In the genomic region with DNA sequence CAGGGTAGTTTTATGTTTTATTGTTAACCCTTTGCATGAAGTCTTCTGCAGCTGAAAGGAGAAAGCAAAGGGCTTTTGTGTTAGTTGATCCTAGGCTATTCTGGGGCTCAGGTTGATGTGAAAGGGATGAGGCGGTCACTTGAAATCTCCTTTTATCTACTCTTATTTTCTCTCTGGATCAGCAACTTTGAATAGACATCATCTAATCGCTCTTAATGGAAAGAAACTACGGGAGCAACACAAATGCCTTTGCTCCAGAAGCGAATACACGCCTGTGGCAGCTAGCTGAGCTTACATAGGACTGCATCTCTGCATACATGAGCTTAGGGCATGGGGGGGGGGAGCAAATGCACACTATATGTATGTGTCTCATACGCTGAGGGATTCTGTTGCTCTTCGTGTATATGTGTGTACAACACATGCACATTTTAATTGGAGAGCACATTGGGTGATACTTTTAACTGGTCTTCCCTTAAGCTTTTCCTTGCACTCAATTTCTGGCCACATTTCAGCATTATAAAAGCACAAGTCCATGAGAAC, we compare ENCODE assay signal across 11 mouse cellular contexts. TPM values are rescaled to one million over a fixed set of nuclear protein-coding genes. Genes with fewer than 3 reads are reported as not detected.
DNase-seq lines count a peak whose midpoint lies in the region; ATAC-seq and TF ChIP-seq lines count a peak whose summit lies in the region.
"Had no signal": no experiment of that assay in that cellular context is flagged by ENCODE, and none has a peak within 500 bp of the region (broad histone marks: within the 10 kb centered on the region; RNA-seq: fewer than 3 reads in every experiment).

No protein-coding gene starts in this region.

- intact Hi-C loops in left cerebral cortex, postnatal 14 days (cut with DNase I), result loop anchor here (10.0 kb wide), 4 partner anchors 378 to 1362 kb away; no protein-coding TSS in a partner anchor

- no peak for TF ChIP-seq POLR2A in kidney, adult 2 months (IDR thresholded peaks at IDR 0.05; ENCODE audit: low read depth, low read length)

- no peak overlapping the region for H3K27ac ChIP-seq in kidney, embryonic 15.5 days
- H3K27ac ChIP-seq in kidney, adult 2 months (ENCODE audit: insufficient read depth, low read depth, low read length), result no peak overlapping the region
- H3K27ac ChIP-seq in hindbrain, embryonic 11.5 days (ENCODE audit: low read depth, low read length), result peak overlapping the region; percentile 60
- no peak overlapping the region; the same call in 1 of the 2 replicates for H3K27ac ChIP-seq in neural tube, embryonic 13.5 days (replicated peaks)
- H3K27ac ChIP-seq in liver, embryonic 11.5 days (ENCODE audit: low read depth, low read length), result no peak overlapping the region
- H3K27ac ChIP-seq: liver, embryonic 15.5 days had no signal

- no peak for ATAC-seq in kidney, embryonic 15.5 days (replicated peaks; ENCODE audit: low FRiP score)
- ATAC-seq in hindbrain, embryonic 11.5 days (ENCODE audit: low FRiP score), result no peak
- ATAC-seq in neural tube, embryonic 13.5 days (ENCODE audit: low read depth), result no peak
- no peak for ATAC-seq in liver, embryonic 11.5 days (replicated peaks; ENCODE audit: low FRiP score)
- ATAC-seq: CD4-positive, CD25-positive, alpha-beta regulatory T cell, adult 4 months had no signal

- DNase-seq in kidney, adult 2 months, result no peak
- peak; percentile 40 for DNase-seq in embryo, embryonic 11 days
- peak; percentile 42 for DNase-seq in hindbrain, embryonic 11.5 days (ENCODE audit: low spot score)
- no peak for DNase-seq in c-Kit-positive CD71-positive TER-119-positive erythroid progenitor cells, embryonic 14.5 days (ENCODE audit: low spot score)
- no peak for DNase-seq in liver, embryonic 11.5 days (ENCODE audit: low spot score)
- DNase-seq in left cerebral cortex, postnatal 14 days (ENCODE audit: low spot score in 2 of 2), result no peak
- DNase-seq: cerebellum, adult 11-12 months had no signal

- peaks cover 53% of the 10 kb centered on the region for H3K4me1 ChIP-seq in kidney, embryonic 15.5 days
- no peaks in the 10 kb centered on the region for H3K4me1 ChIP-seq in kidney, adult 2 months (ENCODE audit: control insufficient read depth, insufficient read depth, low read length)
- peaks cover 23% of the 10 kb centered on the region for H3K4me1 ChIP-seq in hindbrain, embryonic 11.5 days (replicated peaks; ENCODE audit: control insufficient read depth, insufficient read depth, low read length)
- H3K4me1 ChIP-seq in neural tube, embryonic 13.5 days (replicated peaks), result peaks cover 71% of the 10 kb centered on the region
- no peaks in the 10 kb centered on the region for H3K4me1 ChIP-seq in liver, embryonic 11.5 days (replicated peaks; ENCODE audit: control insufficient read depth, insufficient read depth, low read length)
- H3K4me1 ChIP-seq: liver, embryonic 15.5 days had no signal

- 0 out of 2 replicates have a peak overlapping the region, but pooled peaks have one; percentile 4 for H3K4me3 ChIP-seq in kidney, embryonic 15.5 days (replicated peaks)
- no peak overlapping the region for H3K4me3 ChIP-seq in kidney, adult 2 months (ENCODE audit: insufficient read depth, low read depth, low read length)
- H3K4me3 ChIP-seq in hindbrain, embryonic 11.5 days (ENCODE audit: low read depth, low read length), result 0 out of 2 replicates have a peak overlapping the region, but pooled peaks have one; percentile 10
- peak overlapping the region; percentile 14; the same call in 1 of the 2 replicates for H3K4me3 ChIP-seq in neural tube, embryonic 13.5 days
- no peak overlapping the region for H3K4me3 ChIP-seq in liver, embryonic 11.5 days (ENCODE audit: low read depth, low read length)
- H3K4me3 ChIP-seq: liver, embryonic 15.5 days had no signal

- 0 out of 2 replicates have a peak overlapping the region, but pooled peaks have one; percentile 14 for H3K9ac ChIP-seq in kidney, embryonic 15.5 days
- peak overlapping the region; percentile 38; the same call in 1 of the 2 replicates for H3K9ac ChIP-seq in hindbrain, embryonic 11.5 days (ENCODE audit: low read depth, low read length)
- peak overlapping the region; percentile 44; the same call in 1 of the 2 replicates for H3K9ac ChIP-seq in neural tube, embryonic 13.5 days
- no peak overlapping the region for H3K9ac ChIP-seq in liver, embryonic 11.5 days (ENCODE audit: low read depth, low read length)
- H3K9ac ChIP-seq: liver, embryonic 15.5 days had no signal

- peak overlapping the region; percentile 41 for H3K4me2 ChIP-seq in kidney, embryonic 15.5 days
- peak overlapping the region; percentile 24 for H3K4me2 ChIP-seq in hindbrain, embryonic 11.5 days (replicated peaks; ENCODE audit: low read depth, low read length)
- peak overlapping the region; percentile 92 for H3K4me2 ChIP-seq in neural tube, embryonic 13.5 days
- H3K4me2 ChIP-seq in liver, embryonic 11.5 days, result no peak overlapping the region
- H3K4me2 ChIP-seq: liver, embryonic 15.5 days had no signal

- 52% methylated on average over 7 of the region's 7 CpGs for WGBS in kidney, embryonic 15.5 days
- 74% methylated on average over 7 of the region's 7 CpGs for WGBS in kidney, adult 2 months
- WGBS in hindbrain, embryonic 11.5 days, result 19% methylated on average over 7 of the region's 7 CpGs
- WGBS in neural tube, embryonic 13.5 days, result 21% methylated on average over 7 of the region's 7 CpGs
- WGBS in liver, embryonic 11.5 days, result 37% methylated on average over 7 of the region's 7 CpGs

- H3K36me3 ChIP-seq in kidney, embryonic 15.5 days, result no peaks in the 10 kb centered on the region
- no peaks in the 10 kb centered on the region for H3K36me3 ChIP-seq in kidney, adult 2 months (ENCODE audit: control insufficient read depth, insufficient read depth, low read length)
- no peaks in the 10 kb centered on the region for H3K36me3 ChIP-seq in hindbrain, embryonic 11.5 days (ENCODE audit: control insufficient read depth, insufficient read depth, low read length)
- H3K36me3 ChIP-seq in neural tube, embryonic 13.5 days, result no peaks in the 10 kb centered on the region
- H3K36me3 ChIP-seq in liver, embryonic 11.5 days (ENCODE audit: control insufficient read depth, insufficient read depth, low read length), result no peaks in the 10 kb centered on the region
- H3K36me3 ChIP-seq: liver, embryonic 15.5 days had no signal

- no peak for TF ChIP-seq CTCF in kidney, adult 2 months (conservative IDR thresholded peaks at IDR 0.05; ENCODE audit: insufficient read depth, insufficient read length, low read depth, low read length)

- H3K27me3 ChIP-seq in kidney, embryonic 15.5 days, result peaks cover 26% of the 10 kb centered on the region
- H3K27me3 ChIP-seq in kidney, adult 2 months (replicated peaks; ENCODE audit: control insufficient read depth, insufficient read depth, low read length), result peaks cover 1% of the 10 kb centered on the region; the same call in 1 of the 2 replicates
- H3K27me3 ChIP-seq in hindbrain, embryonic 11.5 days (ENCODE audit: control insufficient read depth, insufficient read depth, low read length), result peaks cover 2% of the 10 kb centered on the region; the same call in 1 of the 2 replicates
- no peaks in the 10 kb centered on the region for H3K27me3 ChIP-seq in neural tube, embryonic 13.5 days
- H3K27me3 ChIP-seq in liver, embryonic 11.5 days (replicated peaks; ENCODE audit: control insufficient read depth, insufficient read depth, low read length), result peaks cover 89% of the 10 kb centered on the region

- H3K9me3 ChIP-seq in kidney, embryonic 15.5 days (replicated peaks), result no peaks in the 10 kb centered on the region
- no peaks in the 10 kb centered on the region for H3K9me3 ChIP-seq in hindbrain, embryonic 11.5 days (ENCODE audit: control insufficient read depth, low read length)
- no peaks in the 10 kb centered on the region for H3K9me3 ChIP-seq in neural tube, embryonic 13.5 days
- no peaks in the 10 kb centered on the region for H3K9me3 ChIP-seq in liver, embryonic 11.5 days (ENCODE audit: control insufficient read depth, low read length)
- H3K9me3 ChIP-seq: liver, embryonic 15.5 days had no signal

RNA-seq across cellular contexts. Expression of a gene that starts 7.4 kb away (rescaled TPM):
- polyA plus RNA-seq in kidney, embryonic 15.5 days (2015; fragmentation: Nextera tagmentation; extraction: Ambion mirVana), result 15.1 and 18.1 TPM in 2 replicates
- 5.6 and 7.5 TPM in 2 replicates for polyA plus RNA-seq in kidney, adult 2 months (2012; rRNA removed)
- polyA plus RNA-seq in hindbrain, embryonic 11.5 days (2014; fragmentation: Nextera tagmentation; extraction: Ambion mirVana), result 82.8 and 97.2 TPM in 2 replicates
- 46.8 and 47.9 TPM in 2 replicates for polyA plus RNA-seq in neural tube, embryonic 13.5 days (2015; fragmentation: Nextera tagmentation; extraction: Ambion mirVana)
- 6.1 and 6.5 TPM in 2 replicates for polyA plus RNA-seq in liver, embryonic 11.5 days (2014; fragmentation: Nextera tagmentation; extraction: Ambion mirVana)
- total RNA-seq in left cerebral cortex, postnatal 14 days (2021), result 100 to 1,000 TPM; 133 to 142 TPM
- polyA plus RNA-seq: CD4-positive, CD25-positive, alpha-beta regulatory T cell, adult 4 months had no signal

Comparison
In these comparisons a context has a peak if more than half of its experiments do, and no peak if none do; other contexts are left out.
1. H3K4me3 ChIP-seq: peak in kidney, embryonic 15.5 days (single experiment), hindbrain, embryonic 11.5 days (single experiment) and neural tube, embryonic 13.5 days (single experiment); none in kidney, adult 2 months (single experiment) and liver, embryonic 11.5 days (single experiment).
2. DNase-seq: peak in embryo, embryonic 11 days (single experiment) and hindbrain, embryonic 11.5 days (single experiment); none in kidney, adult 2 months (single experiment), c-Kit-positive CD71-positive TER-119-positive erythroid progenitor cells, embryonic 14.5 days (single experiment), liver, embryonic 11.5 days (single experiment) and left cerebral cortex, postnatal 14 days (0 of 2).